Mouse (Mus musculus): Measurements from ENCODE around the gene Cpne8.

- no peak for TF ChIP-seq POLR2A (IDR thresholded peaks at IDR 0.05; ENCODE audit: insufficient read depth, low read length)
- TF ChIP-seq CTCF (IDR thresholded peaks at IDR 0.05; ENCODE audit: low read depth, low read length) = no peak
- no peak for TF ChIP-seq EP300 (IDR thresholded peaks at IDR 0.05; ENCODE audit: insufficient read depth, low read depth, low read length)
These were observed 143.5 kb downstream of the Cpne8 start for GRCm38 (mm10) chr15:90535730-90536129.
